13 mouse cellular contexts compared by ENCODE assay signal in the genomic region with DNA sequence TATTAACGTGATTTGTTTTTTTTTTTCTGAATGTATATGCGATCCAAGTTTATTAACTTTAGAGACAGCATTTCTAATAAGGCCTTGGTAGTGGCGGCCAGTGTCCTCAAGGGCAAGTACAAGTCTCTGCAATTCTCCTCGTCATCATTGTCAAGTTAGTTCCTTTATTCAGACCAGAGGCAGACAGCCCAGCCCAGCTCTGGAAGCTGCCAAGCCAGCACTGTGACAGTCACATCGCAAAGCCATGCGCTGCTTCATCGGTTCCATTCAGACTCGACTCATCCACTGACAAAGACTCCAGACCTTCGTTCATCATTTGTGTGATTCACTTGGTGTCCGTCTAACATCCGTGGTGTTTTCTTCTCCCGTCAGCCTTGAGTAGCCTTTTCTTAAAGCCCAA.
DNase-seq lines count a peak whose midpoint lies in the region; ATAC-seq and TF ChIP-seq lines count a peak whose summit lies in the region.
"Had no signal": no experiment of that assay in that cellular context is flagged by ENCODE, and none has a peak within 500 bp of the region (broad histone marks: within the 10 kb centered on the region; RNA-seq: fewer than 3 reads in every experiment).

No protein-coding gene starts in this region.

- TF ChIP-seq CTCF in kidney, adult 2 months (conservative IDR thresholded peaks at IDR 0.05; ENCODE audit: insufficient read depth, insufficient read length, low read depth, low read length) = no peak

- TF ChIP-seq POLR2A in kidney, adult 2 months (IDR thresholded peaks at IDR 0.05; ENCODE audit: low read depth, low read length) = no peak

- WGBS in kidney, adult 2 months = 77% methylated on average over 12 of the region's 12 CpGs

- peaks cover 13% of the 10 kb centered on the region for H3K4me1 ChIP-seq in brown adipose tissue, adult 24 weeks (ENCODE audit: control insufficient read depth, insufficient read depth, insufficient read length, low read length)
- H3K4me1 ChIP-seq in kidney, adult 2 months (ENCODE audit: control insufficient read depth, insufficient read depth, low read length) = peaks cover 17% of the 10 kb centered on the region; the same call in 1 of the 2 replicates
- H3K4me1 ChIP-seq: embryonic facial prominence, embryonic 10.5 days had no signal

- H3K27me3 ChIP-seq in kidney, adult 2 months (replicated peaks; ENCODE audit: control insufficient read depth, insufficient read depth, low read length) = no peaks in the 10 kb centered on the region
- H3K27me3 ChIP-seq: heart, embryonic 12.5 days had no signal

- peak overlapping the region; percentile 71 for H3K27ac ChIP-seq in brown adipose tissue, adult 24 weeks (replicated peaks; ENCODE audit: low read depth, low read length)
- no peak overlapping the region for H3K27ac ChIP-seq in kidney, adult 2 months (ENCODE audit: insufficient read depth, low read depth, low read length)
- H3K27ac ChIP-seq: embryonic facial prominence, embryonic 10.5 days; gastrocnemius, adult 2 months had no signal

- H3K36me3 ChIP-seq in kidney, adult 2 months (ENCODE audit: control insufficient read depth, insufficient read depth, low read length) = no peaks in the 10 kb centered on the region; the same call in 1 of the 2 replicates

- DNase-seq in layer of hippocampus, adult 9-11 months = peak; percentile 57
- no peak for DNase-seq in layer of hippocampus, postnatal 14 days (ENCODE audit: low spot score in 2 of 2)
- DNase-seq in spleen, postnatal 36 days (ENCODE audit: low spot score in 2 of 2) = peak; percentile 9 to 15
- no peak for DNase-seq in spleen, postnatal 4 days (ENCODE audit: low spot score in 2 of 2)
- DNase-seq in kidney, adult 2 months = no peak
- DNase-seq: cerebellum, adult 2 months; gastrocnemius, adult 2 months; kidney, postnatal 14 days; retina, postnatal 1 day had no signal

- ATAC-seq in CD4-positive, CD25-positive, alpha-beta regulatory T cell, adult 4 months = no peak

- H3K4me3 ChIP-seq in brown adipose tissue, adult 24 weeks (ENCODE audit: insufficient read depth, low read depth, low read length) = no peak overlapping the region
- H3K4me3 ChIP-seq in kidney, adult 2 months (ENCODE audit: insufficient read depth, low read depth, low read length) = no peak overlapping the region
- H3K4me3 ChIP-seq: embryonic facial prominence, embryonic 10.5 days; gastrocnemius, adult 2 months; heart, embryonic 12.5 days had no signal

Comparison
In these comparisons a context has a peak if more than half of its experiments do, and no peak if none do; other contexts are left out.
1. DNase-seq: peak in layer of hippocampus, adult 9-11 months (single experiment) and spleen, postnatal 36 days (2 of 2); none in layer of hippocampus, postnatal 14 days (0 of 2), spleen, postnatal 4 days (0 of 2) and kidney, adult 2 months (single experiment).